In genomic region chr4:124451131-124451530, GRCm38 (mm10) we compare ENCODE assay signal across 9 mouse cellular contexts.
DNase-seq lines count a peak whose midpoint lies in the region; ATAC-seq and TF ChIP-seq lines count a peak whose summit lies in the region.
"Had no signal": no experiment of that assay in that cellular context is flagged by ENCODE, and none has a peak within 500 bp of the region (broad histone marks: within the 10 kb centered on the region; RNA-seq: fewer than 3 reads in every experiment).

No protein-coding gene starts in this region.

- H3K27me3 ChIP-seq in heart, embryonic 11.5 days (ENCODE audit: control insufficient read depth, insufficient read depth, low read length) = peaks cover 3% of the 10 kb centered on the region; the same call in 1 of the 2 replicates
- H3K27me3 ChIP-seq in midbrain, embryonic 10.5 days (ENCODE audit: low read depth, poor library complexity, severe bottlenecking) = peaks cover 66% of the 10 kb centered on the region
- H3K27me3 ChIP-seq in midbrain, embryonic 15.5 days (replicated peaks) = no peaks in the 10 kb centered on the region
- H3K27me3 ChIP-seq in forebrain, postnatal 0 days (ENCODE audit: insufficient read depth, low read length) = no peaks in the 10 kb centered on the region
- no peaks in the 10 kb centered on the region for H3K27me3 ChIP-seq in lung, postnatal 0 days (replicated peaks; ENCODE audit: insufficient read depth, low read length)
- H3K27me3 ChIP-seq: lung, embryonic 15.5 days had no signal

- H3K27ac ChIP-seq in heart, embryonic 11.5 days (ENCODE audit: low read depth, low read length) = no peak overlapping the region
- peak overlapping the region; percentile 85 for H3K27ac ChIP-seq in midbrain, embryonic 10.5 days (replicated peaks)
- no peak overlapping the region for H3K27ac ChIP-seq in midbrain, embryonic 15.5 days
- no peak overlapping the region for H3K27ac ChIP-seq in forebrain, postnatal 0 days (ENCODE audit: low read depth, low read length)
- no peak overlapping the region for H3K27ac ChIP-seq in lung, postnatal 0 days (ENCODE audit: low read length)
- H3K27ac ChIP-seq: lung, embryonic 15.5 days had no signal

- H3K4me3 ChIP-seq in heart, embryonic 11.5 days (ENCODE audit: low read depth, low read length) = no peak overlapping the region
- H3K4me3 ChIP-seq in midbrain, embryonic 10.5 days = peak overlapping the region; percentile 26
- no peak overlapping the region for H3K4me3 ChIP-seq in midbrain, embryonic 15.5 days
- H3K4me3 ChIP-seq in forebrain, postnatal 0 days (ENCODE audit: low read depth, low read length) = no peak overlapping the region
- H3K4me3 ChIP-seq in lung, postnatal 0 days (ENCODE audit: low read depth, low read length) = no peak overlapping the region
- H3K4me3 ChIP-seq: lung, embryonic 15.5 days had no signal

- peak; percentile 57; the same call in 1 of the 2 replicates for ATAC-seq in heart, embryonic 11.5 days (replicated peaks; ENCODE audit: insufficient number of reproducible peaks, low FRiP score, low TSS enrichment)
- no peak; the same call in 1 of the 2 replicates for ATAC-seq in midbrain, embryonic 15.5 days (replicated peaks)
- peak; percentile 35; the same call in 1 of the 2 replicates for ATAC-seq in forebrain, postnatal 0 days
- no peak for ATAC-seq in lung, postnatal 0 days

- no peaks in the 10 kb centered on the region for H3K4me1 ChIP-seq in heart, embryonic 11.5 days (ENCODE audit: control insufficient read depth, insufficient read depth, low read length)
- peaks cover 54% of the 10 kb centered on the region for H3K4me1 ChIP-seq in midbrain, embryonic 10.5 days
- H3K4me1 ChIP-seq in midbrain, embryonic 15.5 days = peaks cover 21% of the 10 kb centered on the region
- peaks cover 9% of the 10 kb centered on the region for H3K4me1 ChIP-seq in forebrain, postnatal 0 days (ENCODE audit: insufficient read depth)
- H3K4me1 ChIP-seq in lung, postnatal 0 days (ENCODE audit: insufficient read depth, low read depth, low read length) = no peaks in the 10 kb centered on the region

- no peak overlapping the region for H3K4me2 ChIP-seq in heart, embryonic 11.5 days
- H3K4me2 ChIP-seq in midbrain, embryonic 15.5 days = no peak overlapping the region
- no peak overlapping the region for H3K4me2 ChIP-seq in forebrain, postnatal 0 days (ENCODE audit: low read depth)
- H3K4me2 ChIP-seq in lung, postnatal 0 days (replicated peaks; ENCODE audit: low read depth, low read length) = no peak overlapping the region
- H3K4me2 ChIP-seq: lung, embryonic 15.5 days had no signal

- WGBS in heart, embryonic 11.5 days (ENCODE audit: insufficient replicate concordance) = 28% methylated on average over 3 of the region's 3 CpGs
- WGBS in midbrain, embryonic 10.5 days = 0% methylated on average over 3 of the region's 3 CpGs
- WGBS in midbrain, embryonic 15.5 days = 7% methylated on average over 3 of the region's 3 CpGs
- WGBS in forebrain, postnatal 0 days = 12% methylated on average over 3 of the region's 3 CpGs
- 5% methylated on average over 3 of the region's 3 CpGs for WGBS in lung, postnatal 0 days

- no peak overlapping the region for H3K9ac ChIP-seq in heart, embryonic 11.5 days (ENCODE audit: low read depth, low read length)
- no peak overlapping the region for H3K9ac ChIP-seq in midbrain, embryonic 15.5 days
- H3K9ac ChIP-seq in forebrain, postnatal 0 days = no peak overlapping the region
- no peak overlapping the region for H3K9ac ChIP-seq in lung, postnatal 0 days (replicated peaks; ENCODE audit: low read depth)
- H3K9ac ChIP-seq: lung, embryonic 15.5 days had no signal

- H3K36me3 ChIP-seq in heart, embryonic 11.5 days (ENCODE audit: control insufficient read depth, insufficient read depth, low read length) = no peaks in the 10 kb centered on the region
- no peaks in the 10 kb centered on the region for H3K36me3 ChIP-seq in midbrain, embryonic 10.5 days
- H3K36me3 ChIP-seq in midbrain, embryonic 15.5 days (replicated peaks) = no peaks in the 10 kb centered on the region
- no peaks in the 10 kb centered on the region for H3K36me3 ChIP-seq in forebrain, postnatal 0 days (ENCODE audit: insufficient read depth)
- no peaks in the 10 kb centered on the region for H3K36me3 ChIP-seq in lung, postnatal 0 days (ENCODE audit: insufficient read depth, low read length)
- H3K36me3 ChIP-seq: lung, embryonic 15.5 days had no signal

- TF ChIP-seq CTCF in forebrain, postnatal 0 days (IDR thresholded peaks at IDR 0.05; ENCODE audit: low read depth) = no peak
- no peak for TF ChIP-seq CTCF in lung, postnatal 0 days (IDR thresholded peaks at IDR 0.05)

- DNase-seq in heart, postnatal 4 days = no peak
- DNase-seq in midbrain, embryonic 10.5 days (ENCODE audit: low spot score) = peak; percentile 86
- no peak for DNase-seq in forebrain, postnatal 0 days
- peak; percentile 7 to 16 for DNase-seq in right cerebral cortex, postnatal 36 days (ENCODE audit: low spot score in 2 of 2)
- no peak for DNase-seq in gastrocnemius, postnatal 36 days
- no peak for DNase-seq in lung, postnatal 0 days (ENCODE audit: low spot score)

- TF ChIP-seq EP300 in lung, postnatal 0 days (IDR thresholded peaks at IDR 0.05) = no peak

- intact Hi-C loops in gastrocnemius, postnatal 36 days (cut with DNase I) = no loop called here

- no peaks in the 10 kb centered on the region for H3K9me3 ChIP-seq in heart, embryonic 11.5 days (replicated peaks; ENCODE audit: control insufficient read depth, low read length)
- no peaks in the 10 kb centered on the region for H3K9me3 ChIP-seq in midbrain, embryonic 10.5 days (replicated peaks)
- H3K9me3 ChIP-seq in midbrain, embryonic 15.5 days = no peaks in the 10 kb centered on the region
- no peaks in the 10 kb centered on the region for H3K9me3 ChIP-seq in forebrain, postnatal 0 days (ENCODE audit: low read length)
- no peaks in the 10 kb centered on the region for H3K9me3 ChIP-seq in lung, postnatal 0 days (ENCODE audit: low read length)
- H3K9me3 ChIP-seq: lung, embryonic 15.5 days had no signal

Comparison
In these comparisons a context has a peak if more than half of its experiments do, and no peak if none do; other contexts are left out.
1. ATAC-seq: peak in heart, embryonic 11.5 days (single experiment) and forebrain, postnatal 0 days (single experiment); none in midbrain, embryonic 15.5 days (single experiment) and lung, postnatal 0 days (single experiment).
2. DNase-seq: peak in midbrain, embryonic 10.5 days (single experiment) and right cerebral cortex, postnatal 36 days (2 of 2); none in heart, postnatal 4 days (single experiment), forebrain, postnatal 0 days (single experiment), gastrocnemius, postnatal 36 days (0 of 2) and lung, postnatal 0 days (single experiment).